Mouse (Mus musculus) brain, embryonic 14.5 days (tissue): ENCODE results near the gene Plscr3. TPM values are rescaled to one million over a fixed set of nuclear protein-coding genes. Genes with fewer than 3 reads are reported as not detected.

Experiments
- DNase-seq: peaks from one replicate; pipeline ENCODE4 v3.0.0-alpha.2; 2011; ENCODE audit warnings: low read depth
- CTCF ChIP-seq: fragments of 200-500 bp; IDR thresholded peaks from 2 replicates; pipeline ENCODE4 v1.5.1; 2012; ENCODE audit warnings: inconsistent platforms, mild to moderate bottlenecking, moderate library complexity, borderline replicate concordance; ENCODE audit not compliant: insufficient read depth, insufficient read length; ENCODE audit errors: extremely low read depth
- POLR2A ChIP-seq: fragments of 200-500 bp; IDR thresholded peaks from 2 replicates; pipeline ENCODE4 v1.6.1; 2012; ENCODE audit warnings: mild to moderate bottlenecking, inconsistent platforms, borderline replicate concordance; ENCODE audit not compliant: poor library complexity, insufficient read depth, insufficient read length, severe bottlenecking; ENCODE audit errors: extremely low read depth
- polyA plus RNA-seq: library from polyadenylated mRNA; depleted of rRNA; stranded (reverse); fragments of >200 nt; gene quantifications from 2 replicates; pipeline ENCODE4 v1.2.3, GENCODE M21; 2012

Plscr3 gene
- polyA plus RNA-seq, 1 experiment, result 86.3 TPM

DNA sequence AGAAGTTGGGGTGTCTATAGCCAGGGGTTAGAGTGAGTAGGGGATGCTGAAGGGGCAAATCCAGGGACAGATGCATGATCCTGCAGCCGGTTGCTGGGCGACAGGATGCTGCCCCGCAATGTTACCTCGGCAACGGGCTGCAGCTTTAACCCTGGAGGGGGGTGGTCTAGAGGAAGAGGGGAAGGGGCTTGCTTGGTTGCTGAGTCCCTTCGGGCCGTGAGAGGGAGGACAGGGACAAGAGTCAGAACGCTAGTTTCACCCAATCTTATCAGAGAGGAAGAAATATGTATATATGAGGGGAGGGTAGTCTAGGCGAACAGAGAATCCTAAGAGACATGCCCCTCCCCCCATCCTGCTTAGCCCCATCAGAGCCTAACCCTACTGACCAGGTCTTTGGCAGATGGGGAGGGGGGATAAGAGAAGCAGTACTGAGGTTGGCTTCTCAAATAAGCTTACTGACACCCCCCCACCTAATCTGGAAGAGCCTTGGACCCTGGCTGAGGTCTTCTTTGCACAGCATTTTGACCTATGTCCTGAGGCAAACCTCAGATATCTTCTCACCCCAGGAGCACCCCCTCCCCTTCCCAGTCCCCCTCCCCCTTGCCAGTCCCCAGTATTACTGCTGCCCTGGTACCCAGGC, 10.7 kb upstream of the Plscr3 start:
- TF ChIP-seq POLR2A (no peak), CTCF (no peak)
- DNase-seq, result peak; percentile 63

DNA sequence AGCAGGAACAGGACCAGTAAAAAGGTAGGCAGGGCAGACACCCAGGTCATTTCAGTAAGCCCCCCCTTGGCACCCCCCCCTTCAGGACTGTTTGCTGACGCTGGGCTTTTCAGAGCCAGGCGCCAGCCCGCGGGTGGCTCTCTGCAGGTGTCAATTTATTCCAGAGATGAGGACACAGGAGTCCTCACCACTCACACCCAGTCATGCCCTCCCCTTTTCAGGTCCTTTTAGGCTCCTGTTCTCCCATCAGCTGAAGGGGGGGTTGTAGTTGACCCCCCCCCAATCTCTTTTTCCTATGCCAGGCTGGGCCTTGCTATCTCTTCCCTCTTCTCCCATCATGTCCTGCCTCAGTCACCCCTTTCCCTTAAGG, 10.2 kb upstream of the Plscr3 start:
- peak; percentile 31 for DNase-seq
- no peak for TF ChIP-seq POLR2A
- no peak for TF ChIP-seq CTCF

DNA sequence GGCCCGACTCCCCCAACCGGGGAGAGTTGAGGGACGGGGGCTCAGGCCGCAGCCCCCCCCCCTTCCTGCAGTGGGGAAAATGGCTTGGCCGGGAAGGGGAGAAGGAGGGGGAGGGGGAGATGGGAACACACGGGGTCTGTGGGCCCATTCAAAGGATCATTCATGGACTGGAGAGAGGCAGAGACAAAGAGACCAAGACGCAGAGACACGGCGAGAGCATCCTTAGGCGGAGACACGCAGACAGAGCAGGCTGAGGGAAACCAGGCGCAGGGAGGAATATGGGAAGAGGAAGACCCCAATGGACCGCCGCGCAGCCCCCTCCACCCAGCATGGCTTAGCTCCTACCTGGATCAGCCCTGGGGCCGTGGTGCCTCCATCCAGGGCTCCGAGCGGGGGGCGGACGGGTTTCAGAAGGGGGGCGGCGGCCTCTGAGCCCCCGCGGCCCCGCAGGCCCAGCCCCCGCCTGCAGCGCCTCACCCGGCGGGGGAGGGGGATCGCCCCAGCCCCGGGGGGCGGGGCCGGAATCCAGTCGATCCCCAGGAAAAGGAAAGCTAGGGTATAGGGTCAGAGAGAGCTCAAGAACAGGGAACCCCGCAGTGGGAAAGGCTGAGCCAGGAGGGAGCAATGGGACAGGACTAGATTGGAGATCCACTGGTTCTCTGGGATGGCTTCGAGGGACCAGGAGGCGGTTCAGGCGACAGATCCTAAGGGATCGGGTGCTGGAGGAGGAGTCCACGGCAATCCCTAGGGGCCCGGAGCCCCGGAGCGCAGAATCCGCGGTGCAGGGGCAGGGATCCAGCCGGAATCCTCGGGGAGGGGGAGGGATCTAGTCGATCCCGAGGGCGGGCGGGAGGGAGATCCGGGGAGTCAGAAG, 9.2 kb upstream of the Plscr3 start:
- 0 out of 2 replicates have a peak, but pooled peaks have one; percentile 14 for TF ChIP-seq POLR2A
- TF ChIP-seq CTCF, result no peak
- DNase-seq, result peak; percentile 69

- TF ChIP-seq POLR2A (peak; percentile 82), CTCF (peak; percentile 3; the same call in 1 of the 2 replicates)
- no peak for DNase-seq
Measured at GRCm38 (mm10) chr11:69837604-69837951, 8.6 kb upstream of the Plscr3 start, which contains the start of gene Nlgn2. Gene Nlgn2 (minus strand): TSS chr11:69837784.

GRCm38 (mm10) chr11:69837952-69838713, 8.0 kb upstream of the Plscr3 start, which contains the start of gene Tmem256:
Gene Tmem256 (plus strand): TSS chr11:69838514.
- TF ChIP-seq POLR2A, result peak; percentile 49; the same call in 1 of the 2 replicates
- TF ChIP-seq CTCF, result no peak
- peak; percentile 99 for DNase-seq

DNA sequence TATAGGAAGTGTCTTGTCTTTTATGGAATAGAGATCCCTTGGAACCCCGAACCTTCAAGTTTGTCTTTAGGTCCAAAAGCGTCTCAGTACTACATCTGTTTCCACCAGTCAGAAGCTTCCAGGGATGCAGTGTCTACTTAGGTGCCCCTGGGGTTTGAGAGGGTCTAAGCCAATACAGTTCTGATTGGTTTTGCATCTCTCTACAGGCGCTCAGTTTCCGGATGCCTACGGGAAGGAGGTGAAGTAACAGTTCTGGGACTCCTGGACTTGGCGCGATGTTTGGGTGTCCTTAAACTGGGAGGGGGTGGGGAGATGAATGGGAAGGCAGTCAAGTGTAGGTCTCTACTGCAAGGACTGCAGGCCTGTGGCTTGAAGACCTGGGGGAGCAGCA, 7.5 kb upstream of the Plscr3 start:
- no peak for TF ChIP-seq CTCF
- no peak for TF ChIP-seq POLR2A
- DNase-seq, result no peak

DNA sequence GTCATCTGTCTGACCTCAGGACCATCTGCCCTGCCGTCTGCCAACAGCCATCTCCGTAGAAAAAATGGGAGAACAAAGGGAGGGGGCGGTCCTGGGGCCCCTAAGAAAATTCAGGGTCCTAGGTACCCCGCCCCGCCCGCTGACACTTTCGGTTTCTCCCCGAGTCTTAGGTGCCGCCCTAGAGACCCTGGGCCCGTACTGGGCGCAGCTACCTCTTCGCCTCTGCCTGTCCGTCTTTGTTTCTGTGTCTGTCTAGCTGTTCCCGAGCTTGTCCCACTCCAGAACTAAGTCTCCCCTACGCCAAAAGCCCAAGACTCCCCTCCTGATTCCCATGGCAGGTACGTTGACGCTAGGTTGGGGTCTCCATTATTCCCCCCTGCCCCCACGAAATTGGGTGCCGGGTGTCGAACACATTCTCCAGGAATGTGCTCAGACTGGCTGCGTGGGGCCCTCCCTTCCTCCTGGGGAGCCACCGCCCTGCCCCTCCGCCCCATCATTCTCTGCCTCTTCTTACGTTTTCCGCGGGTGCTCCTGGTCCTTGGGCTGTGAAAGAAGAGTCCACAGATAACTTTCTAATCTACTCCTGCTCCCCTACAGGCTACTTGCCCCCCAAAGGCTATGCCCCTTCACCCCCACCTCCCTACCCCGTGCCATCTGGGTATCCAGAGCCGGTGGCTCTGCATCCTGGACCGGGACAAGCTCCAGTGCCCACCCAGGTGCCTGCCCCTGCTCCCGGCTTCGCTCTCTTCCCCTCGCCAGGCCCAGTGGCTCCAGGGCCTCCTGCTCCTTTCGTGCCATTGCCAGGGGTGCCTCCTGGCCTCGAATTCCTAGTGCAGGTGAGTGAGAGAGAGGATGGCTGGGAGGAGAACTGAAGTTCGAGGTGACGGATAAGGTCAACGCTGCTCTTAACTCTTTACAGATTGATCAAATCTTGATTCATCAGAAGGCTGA, 837 bp downstream of the Plscr3 start:
- no peak for DNase-seq
- TF ChIP-seq POLR2A (no peak), CTCF (no peak)

GRCm38 (mm10) chr11:69848021-69848420, 1.8 kb downstream of the Plscr3 start:
- TF ChIP-seq CTCF (no peak), POLR2A (no peak)
- no peak for DNase-seq

- no peak for DNase-seq
- TF ChIP-seq POLR2A (no peak), CTCF (no peak)
Measured at GRCm38 (mm10) chr11:69849128-69849527, 3.0 kb downstream of the Plscr3 start.

DNA sequence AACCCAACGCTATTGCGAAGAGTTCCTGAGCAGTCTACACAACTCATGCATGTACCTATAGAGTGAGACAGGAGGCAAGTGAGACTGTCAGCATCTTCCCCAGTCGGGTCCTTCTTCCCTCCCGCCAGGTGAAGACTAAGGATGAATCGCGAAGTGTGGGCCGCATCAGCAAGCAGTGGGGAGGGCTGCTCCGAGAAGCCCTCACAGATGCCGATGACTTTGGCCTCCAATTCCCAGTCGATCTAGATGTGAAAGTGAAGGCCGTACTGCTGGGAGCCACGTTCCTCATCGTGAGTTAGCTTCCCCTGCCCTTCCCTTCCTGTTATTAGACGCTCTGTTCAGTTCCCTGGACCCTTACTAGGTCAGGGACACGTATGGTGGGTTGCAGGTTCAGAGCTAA, 3.7 kb downstream of the Plscr3 start:
- no peak for TF ChIP-seq CTCF
- TF ChIP-seq POLR2A, result no peak
- no peak for DNase-seq
